Mouse (Mus musculus) lung, postnatal 0 days (tissue): ENCODE measurements around the gene Wfdc6a. TPM values are rescaled to one million over a fixed set of nuclear protein-coding genes. Genes with fewer than 3 reads are reported as not detected.
"Not testable (repeated sequence)": the region's sequence is repeated elsewhere in the genome, so short reads cannot be mapped to it uniquely, and the experiment has no call there.

ENCODE experiments used
- ATAC-seq: fragments of 200-750 bp; cut with Nextera tagmentation; 2 replicates; pipeline ENCODE4 v1.8.0; 2017; ENCODE audit warnings: moderate library complexity
- DNase-seq: peaks from one replicate; pipeline ENCODE4 v3.0.0-alpha.2; 2016; ENCODE audit warnings: low spot score
- H3K27ac ChIP-seq: fragments of 300-500 bp; sonication (generic); 2 replicates; pipeline ENCODE4 v1.5.1; 2014; ENCODE audit warnings: antibody characterized with exemption, mild to moderate bottlenecking, low read length, mixed read lengths
- H3K27me3 ChIP-seq: fragments of 300-500 bp; sonication (generic); replicated peaks from 2 replicates; pipeline ENCODE4 v1.6.1; 2014; ENCODE audit warnings: low read length, mixed read lengths; ENCODE audit not compliant: insufficient read depth
- H3K36me3 ChIP-seq: fragments of 300-500 bp; sonication (generic); 2 replicates; pipeline ENCODE4 v1.6.1; 2014; ENCODE audit warnings: low read length, mixed read lengths; ENCODE audit not compliant: insufficient read depth
- H3K4me1 ChIP-seq: fragments of 300-500 bp; sonication (generic); 2 replicates; pipeline ENCODE4 v1.6.1; 2014; ENCODE audit warnings: antibody characterized with exemption, low read depth, low read length, mixed read lengths; ENCODE audit not compliant: insufficient read depth
- H3K4me2 ChIP-seq: fragments of 300-500 bp; sonication (generic); replicated peaks from 2 replicates; pipeline ENCODE4 v1.6.1; 2014; ENCODE audit warnings: low read depth, mild to moderate bottlenecking, low read length, moderate library complexity, mixed read lengths
- H3K4me3 ChIP-seq: fragments of 300-500 bp; sonication (generic); 2 replicates; pipeline ENCODE4 v1.5.1; 2014; ENCODE audit warnings: low read depth, low read length
- H3K9ac ChIP-seq: fragments of 300-500 bp; sonication (generic); replicated peaks from 2 replicates; pipeline ENCODE4 v1.6.1; 2014; ENCODE audit warnings: low read depth, mild to moderate bottlenecking
- H3K9me3 ChIP-seq: fragments of 300-500 bp; sonication (generic); 2 replicates; pipeline ENCODE4 v1.6.1; 2016; ENCODE audit warnings: low read length, mixed read lengths
- CTCF ChIP-seq: IDR thresholded peaks from 2 replicates; pipeline ENCODE4 v1.5.1; 2016; ENCODE audit warnings: antibody characterized with exemption, mild to moderate bottlenecking
- EP300 ChIP-seq: IDR thresholded peaks from 2 replicates; pipeline ENCODE4 v1.6.1; 2016; ENCODE audit warnings: antibody characterized with exemption, mild to moderate bottlenecking, control low read depth
- WGBS: fragments of 180-500 bp; shearing (Covaris S2); extraction: QIAGEN DNeasy Blood & Tissue Kit; methylation state at CpG from one replicate; pipeline ENCODE4 v1.1.7; 2014; 5-methylcytosine and 5-hydroxymethylcytosine counted together
- polyA plus RNA-seq: library from polyadenylated mRNA; unstranded; fragments of >200 nt; fragmentation: Nextera tagmentation; extraction: Ambion mirVana; gene quantifications from 2 replicates; pipeline ENCODE4 v1.2.1, GENCODE M21; 2015

Gene Wfdc6a
- polyA plus RNA-seq = 0.93 and 1.0 TPM in 2 replicates

GRCm38 (mm10) chr2:164585025-164585725, at the start of gene Wfdc6a:
Wfdc6a (minus strand) TSS chr2:164585447.
- H3K9me3 ChIP-seq, H3K9ac ChIP-seq, H3K27me3 ChIP-seq, H3K4me2 ChIP-seq, H3K4me1 ChIP-seq, H3K36me3 ChIP-seq, H3K27ac ChIP-seq, H3K4me3 ChIP-seq: not testable (repeated sequence)
- ATAC-seq (peak; percentile 41; the same call in 1 of the 2 replicates), DNase-seq (peak; percentile 19)
- WGBS = 41% methylated on average over 13 of the region's 13 CpGs

- DNase-seq = no peak
- WGBS = 77% methylated on average over 4 of the region's 4 CpGs
- H3K36me3 ChIP-seq = no peaks in the 10 kb centered on the region
- no peaks in the 10 kb centered on the region for H3K27me3 ChIP-seq
- no peak overlapping the region for H3K4me2 ChIP-seq
- no peaks in the 10 kb centered on the region for H3K9me3 ChIP-seq
- TF ChIP-seq EP300 = no peak
- TF ChIP-seq CTCF = 0 out of 2 replicates have a peak, but pooled peaks have one; percentile 14
- H3K9ac ChIP-seq = no peak overlapping the region
- no peaks in the 10 kb centered on the region for H3K4me1 ChIP-seq
- ATAC-seq = no peak
- no peak overlapping the region for H3K27ac ChIP-seq
- H3K4me3 ChIP-seq = no peak overlapping the region
Observed at GRCm38 (mm10) chr2:164621775-164622174, 36.5 kb upstream of the Wfdc6a start.

GRCm38 (mm10) chr2:164619050-164619449, 33.8 kb upstream of the Wfdc6a start:
- Histone ChIP-seq H3K27ac (no peak overlapping the region), H3K9me3 (no peaks in the 10 kb centered on the region), H3K4me2 (no peak overlapping the region), H3K9ac (no peak overlapping the region), H3K4me1 (no peaks in the 10 kb centered on the region), H3K27me3 (no peaks in the 10 kb centered on the region), H3K36me3 (no peaks in the 10 kb centered on the region), H3K4me3 (no peak overlapping the region)
- peak; percentile 62 for ATAC-seq
- TF ChIP-seq EP300 (no peak), CTCF (no peak)
- peak; percentile 15 for DNase-seq
- 46% methylated on average over 5 of the region's 5 CpGs for WGBS

GRCm38 (mm10) chr2:164615386-164615785, 30.1 kb upstream of the Wfdc6a start:
- DNase-seq = no peak
- Histone ChIP-seq H3K36me3 (no peaks in the 10 kb centered on the region), H3K9ac (no peak overlapping the region), H3K4me3 (no peak overlapping the region), H3K4me1 (no peaks in the 10 kb centered on the region), H3K9me3 (no peaks in the 10 kb centered on the region), H3K27ac (no peak overlapping the region), H3K27me3 (no peaks in the 10 kb centered on the region), H3K4me2 (no peak overlapping the region)
- TF ChIP-seq EP300 (no peak), CTCF (no peak)
- ATAC-seq = no peak
- WGBS = 88% methylated on average over 3 of the region's 3 CpGs

GRCm38 (mm10) chr2:164613471-164613870, 28.2 kb upstream of the Wfdc6a start, which contains the start of the genes Wfdc6b and Wfdc8:
Wfdc6b (plus strand) TSS chr2:164613522.
Wfdc8 (minus strand) TSS chr2:164613626.
- not testable (repeated sequence) for H3K27ac ChIP-seq

GRCm38 (mm10) chr2:164608781-164609180, 23.5 kb upstream of the Wfdc6a start:
- DNase-seq = no peak
- no peak for ATAC-seq
- Histone ChIP-seq H3K36me3 (no peaks in the 10 kb centered on the region), H3K9me3 (no peaks in the 10 kb centered on the region), H3K4me2 (no peak overlapping the region), H3K27me3 (no peaks in the 10 kb centered on the region), H3K9ac (no peak overlapping the region), H3K27ac (no peak overlapping the region), H3K4me1 (no peaks in the 10 kb centered on the region), H3K4me3 (no peak overlapping the region)
- 54% methylated on average over 6 of the region's 6 CpGs for WGBS
- TF ChIP-seq EP300 (no peak), CTCF (no peak)

More at GRCm38 (mm10) chr2:164613471-164613870, 28.2 kb upstream of the Wfdc6a start, which contains the start of the genes Wfdc6b and Wfdc8:
- H3K9me3 ChIP-seq, H3K4me3 ChIP-seq, H3K9ac ChIP-seq, H3K4me1 ChIP-seq, H3K4me2 ChIP-seq, ATAC-seq, DNase-seq, H3K27me3 ChIP-seq, H3K36me3 ChIP-seq: not testable (repeated sequence)
- WGBS = 44% methylated on average over 8 of the region's 8 CpGs

GRCm38 (mm10) chr2:164604411-164604810, 19.2 kb upstream of the Wfdc6a start:
- WGBS = 84% methylated on average over 8 of the region's 8 CpGs
- no peak overlapping the region for H3K27ac ChIP-seq
- H3K4me1 ChIP-seq = no peaks in the 10 kb centered on the region
- H3K4me3 ChIP-seq = no peak overlapping the region
- no peak for ATAC-seq
- H3K27me3 ChIP-seq = no peaks in the 10 kb centered on the region
- H3K4me2 ChIP-seq = no peak overlapping the region
- no peaks in the 10 kb centered on the region for H3K36me3 ChIP-seq
- no peak for DNase-seq
- no peaks in the 10 kb centered on the region for H3K9me3 ChIP-seq
- no peak overlapping the region for H3K9ac ChIP-seq
- TF ChIP-seq EP300 = no peak
- TF ChIP-seq CTCF = no peak
